Mouse (Mus musculus): ENCODE results near the gene Gm28845. TPM values are rescaled to one million over a fixed set of nuclear protein-coding genes. Genes with fewer than 3 reads are reported as not detected.

Gene Gm28845
- polyA plus RNA-seq, 1 experiment = not detected

GRCm38 (mm10) chr1:65122574-65123372 is 3.4 kb upstream of the Gm28845 start, which contains the start of gene D630023F18Rik:
Gene D630023F18Rik, minus strand, starts transcription at chr1:65123214.
- Histone ChIP-seq H3K4me3 (no peak within 1 kb of the TSS), H3K27me3 (ENCODE audit: control insufficient read depth, insufficient read depth, insufficient read length) (no peaks in the 10 kb centered on the region), H3ac (ENCODE audit: control insufficient read depth, insufficient read length) (no peak within 1 kb of the TSS), H3K4me2 (ENCODE audit: low read depth) (peak within 1 kb of the TSS; percentile 24), H3K79me2 (ENCODE audit: control insufficient read depth, insufficient read depth) (no peaks in the 10 kb centered on the region), H3K36me3 (ENCODE audit: control insufficient read depth, insufficient read depth) (no peaks in the 10 kb centered on the region)
- no peak for TF ChIP-seq SRF (IDR thresholded peaks at IDR 0.05; ENCODE audit: control insufficient read depth, insufficient read length, low read depth)
- no peak for TF ChIP-seq POLR2A (IDR thresholded peaks at IDR 0.05; ENCODE audit: insufficient read length, low read depth)
- TF ChIP-seq TCF12 (IDR thresholded peaks at IDR 0.05; ENCODE audit: insufficient read depth, poor library complexity, severe bottlenecking) = no peak
- no peak for TF ChIP-seq USF1 (IDR thresholded peaks at IDR 0.05; ENCODE audit: low read depth)
- no peak for TF ChIP-seq TCF3 (IDR thresholded peaks at IDR 0.05; ENCODE audit: insufficient read length, low read depth)
- TF ChIP-seq MYOD1 (IDR thresholded peaks at IDR 0.05; ENCODE audit: control insufficient read depth in 1 of 3, insufficient read length in 2 of 3, low read depth in 2 of 3) = no peak
- no peak for TF ChIP-seq MAX (IDR thresholded peaks at IDR 0.05; ENCODE audit: low read depth)
- TF ChIP-seq CEBPB (IDR thresholded peaks at IDR 0.05; ENCODE audit: insufficient read depth, poor library complexity, severe bottlenecking) = no peak
- no peak for TF ChIP-seq REST (IDR thresholded peaks at IDR 0.05; ENCODE audit: insufficient read depth, insufficient read length)
- TF ChIP-seq MYOG (IDR thresholded peaks at IDR 0.05; ENCODE audit: control insufficient read depth in 1 of 3, insufficient read depth in 1 of 3, insufficient read length in 2 of 3, low read depth in 2 of 3) = no peak
- no peak for TF ChIP-seq E2F4 (IDR thresholded peaks at IDR 0.05; ENCODE audit: insufficient read depth)
- no peak for TF ChIP-seq POLR2AphosphoS2 (IDR thresholded peaks at IDR 0.05; ENCODE audit: insufficient read length, low read depth)

- Histone ChIP-seq H3K36me3 (ENCODE audit: control insufficient read depth, insufficient read depth) (no peaks in the 10 kb centered on the region), H3K4me2 (ENCODE audit: low read depth) (no peak overlapping the region), H3K27me3 (ENCODE audit: control insufficient read depth, insufficient read depth, insufficient read length) (no peaks in the 10 kb centered on the region), H3ac (ENCODE audit: control insufficient read depth, insufficient read length) (no peak overlapping the region), H3K4me3 (no peak overlapping the region), H3K79me2 (ENCODE audit: control insufficient read depth, insufficient read depth) (no peaks in the 10 kb centered on the region)
- no peak for TF ChIP-seq MYOD1 (IDR thresholded peaks at IDR 0.05; ENCODE audit: control insufficient read depth in 1 of 3, insufficient read length in 2 of 3, low read depth in 2 of 3)
- TF ChIP-seq TCF3 (IDR thresholded peaks at IDR 0.05; ENCODE audit: insufficient read length, low read depth) = no peak
- TF ChIP-seq POLR2A (IDR thresholded peaks at IDR 0.05; ENCODE audit: insufficient read length, low read depth) = no peak
- TF ChIP-seq MYOG (IDR thresholded peaks at IDR 0.05; ENCODE audit: control insufficient read depth in 1 of 3, insufficient read depth in 1 of 3, insufficient read length in 2 of 3, low read depth in 2 of 3) = no peak
- TF ChIP-seq TCF12 (IDR thresholded peaks at IDR 0.05; ENCODE audit: insufficient read depth, poor library complexity, severe bottlenecking) = no peak
Observed at GRCm38 (mm10) chr1:65118150-65118913, 1.0 kb downstream of the Gm28845 start.

GRCm38 (mm10) chr1:65113536-65114172 is 5.7 kb downstream of the Gm28845 start:
- H3K79me2 ChIP-seq (ENCODE audit: control insufficient read depth, insufficient read depth) = no peaks in the 10 kb centered on the region
- no peaks in the 10 kb centered on the region for H3K27me3 ChIP-seq (ENCODE audit: control insufficient read depth, insufficient read depth, insufficient read length)
- no peak overlapping the region for H3ac ChIP-seq (ENCODE audit: control insufficient read depth, insufficient read length)
- no peaks in the 10 kb centered on the region for H3K36me3 ChIP-seq (ENCODE audit: control insufficient read depth, insufficient read depth)
- no peak overlapping the region for H3K4me3 ChIP-seq
- H3K4me2 ChIP-seq (ENCODE audit: low read depth) = no peak overlapping the region
- TF ChIP-seq TCF12 (IDR thresholded peaks at IDR 0.05; ENCODE audit: insufficient read depth, poor library complexity, severe bottlenecking) (no peak), POLR2AphosphoS2 (IDR thresholded peaks at IDR 0.05; ENCODE audit: insufficient read length, low read depth) (no peak), TCF3 (IDR thresholded peaks at IDR 0.05; ENCODE audit: insufficient read length, low read depth) (no peak), USF1 (IDR thresholded peaks at IDR 0.05; ENCODE audit: low read depth) (no peak), MYOD1 (IDR thresholded peaks at IDR 0.05; ENCODE audit: control insufficient read depth in 1 of 3, insufficient read length in 2 of 3, low read depth in 2 of 3) (no peak)

GRCm38 (mm10) chr1:65112807-65113196 is 6.6 kb downstream of the Gm28845 start:
- peak overlapping the region; percentile 12 for H3K4me3 ChIP-seq
- TF ChIP-seq MYOD1 (IDR thresholded peaks at IDR 0.05; ENCODE audit: control insufficient read depth in 1 of 3, insufficient read length in 2 of 3, low read depth in 2 of 3) = peak in 1 of 3 experiments; percentile 44
- TF ChIP-seq CEBPB (IDR thresholded peaks at IDR 0.05; ENCODE audit: insufficient read depth, poor library complexity, severe bottlenecking) = no peak
- no peaks in the 10 kb centered on the region for H3K27me3 ChIP-seq (ENCODE audit: control insufficient read depth, insufficient read depth, insufficient read length)
- H3K36me3 ChIP-seq (ENCODE audit: control insufficient read depth, insufficient read depth) = no peaks in the 10 kb centered on the region
- H3K4me2 ChIP-seq (ENCODE audit: low read depth) = peak overlapping the region; percentile 96
- H3ac ChIP-seq (ENCODE audit: control insufficient read depth, insufficient read length) = no peak overlapping the region
- H3K79me2 ChIP-seq (ENCODE audit: control insufficient read depth, insufficient read depth) = no peaks in the 10 kb centered on the region
